Comparison of ENCODE assay signal across 8 mouse cellular contexts in the genomic region with DNA sequence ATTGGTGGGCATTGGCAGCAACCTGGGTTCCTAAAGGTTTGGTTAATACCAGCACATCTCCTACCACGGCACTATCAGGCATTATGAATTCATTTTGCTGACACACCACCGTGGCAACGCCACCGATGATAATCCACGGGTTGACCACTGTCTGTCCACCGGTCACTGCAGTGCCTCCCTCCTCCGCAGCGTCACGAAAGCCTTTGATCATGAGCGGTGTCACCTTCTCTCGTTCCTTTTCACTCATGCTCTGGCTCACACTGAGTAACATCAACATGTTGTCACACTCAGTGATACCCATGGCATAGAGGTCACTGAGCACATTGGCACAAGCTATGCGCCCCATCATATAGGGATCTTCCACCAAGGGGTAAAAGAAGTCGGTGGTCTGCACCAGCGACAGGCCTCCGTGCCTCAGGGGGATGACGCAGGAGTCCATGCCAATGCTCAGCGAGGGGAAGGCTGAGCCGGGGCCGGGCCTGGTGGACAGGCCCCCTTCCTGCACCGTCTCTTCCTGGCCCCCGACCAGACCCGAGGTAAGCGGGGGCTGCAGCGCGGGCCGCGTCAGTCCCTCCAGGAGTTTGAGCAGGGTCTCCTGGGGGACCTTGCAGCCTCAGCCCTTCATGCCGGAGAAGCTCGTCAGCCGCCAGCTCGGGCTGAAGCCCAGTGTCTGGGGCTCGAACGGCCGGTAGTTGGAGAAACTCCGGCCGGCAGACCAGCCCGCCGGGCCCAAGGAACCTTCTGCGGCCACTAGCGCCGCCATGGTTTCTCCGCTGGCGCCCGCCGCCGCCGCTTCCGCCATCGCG. TPM values are rescaled to one million over a fixed set of nuclear protein-coding genes. Genes with fewer than 3 reads are reported as not detected.
A peak's percentile ranks its signal among the peaks of the same experiment; 100 is the strongest.
DNase-seq lines count a peak whose midpoint lies in the region; ATAC-seq and TF ChIP-seq lines count a peak whose summit lies in the region.

No protein-coding gene starts in this region.

- peak overlapping the region; percentile 88 for H3K9ac ChIP-seq in heart, embryonic 14.5 days (ENCODE audit: low read length)
- H3K9ac ChIP-seq in limb, embryonic 15.5 days, result peak overlapping the region; percentile 96

- H3K36me3 ChIP-seq in kidney, adult 2 months (ENCODE audit: control insufficient read depth, insufficient read depth, low read length), result peaks cover 6% of the 10 kb centered on the region; the same call in 1 of the 2 replicates
- peaks cover 46% of the 10 kb centered on the region for H3K36me3 ChIP-seq in G1E (replicated peaks)
- peaks cover 11% of the 10 kb centered on the region for H3K36me3 ChIP-seq in heart, embryonic 14.5 days (ENCODE audit: control insufficient read depth, insufficient read depth, low read length)
- H3K36me3 ChIP-seq in limb, embryonic 15.5 days, result peaks cover 23% of the 10 kb centered on the region

- no peaks in the 10 kb centered on the region for H3K27me3 ChIP-seq in kidney, adult 2 months (replicated peaks; ENCODE audit: control insufficient read depth, insufficient read depth, low read length)
- H3K27me3 ChIP-seq in G1E (ENCODE audit: insufficient read depth, low read length), result no peaks in the 10 kb centered on the region
- H3K27me3 ChIP-seq in heart, embryonic 14.5 days (ENCODE audit: control insufficient read depth, insufficient read depth, low read length), result no peaks in the 10 kb centered on the region
- H3K27me3 ChIP-seq in limb, embryonic 15.5 days, result no peaks in the 10 kb centered on the region

- no peak for TF ChIP-seq POLR2A in kidney, adult 2 months (IDR thresholded peaks at IDR 0.05; ENCODE audit: low read depth, low read length)
- TF ChIP-seq POLR2A in cortical plate, adult 2 months (IDR thresholded peaks at IDR 0.05; ENCODE audit: extremely low read depth, insufficient read depth, low read length), result no peak

- WGBS in kidney, adult 2 months, result 6% methylated on average over 49 of the region's 50 CpGs
- WGBS in heart, embryonic 14.5 days, result 11% methylated on average over 50 of the region's 50 CpGs
- 15% methylated on average over 50 of the region's 50 CpGs for WGBS in limb, embryonic 15.5 days

- ATAC-seq in G1E (ENCODE audit: extremely low read depth, insufficient number of reproducible peaks, low FRiP score, poor library complexity, severe bottlenecking), result no peak
- ATAC-seq in heart, embryonic 14.5 days (ENCODE audit: insufficient number of reproducible peaks, insufficient read depth, low FRiP score, low read depth), result peak; percentile 66
- ATAC-seq in limb, embryonic 15.5 days (ENCODE audit: insufficient number of reproducible peaks, low FRiP score, low TSS enrichment, low read depth), result 0 out of 2 replicates have a peak, but pooled peaks have one; percentile 46

- H3K4me2 ChIP-seq in heart, embryonic 14.5 days (ENCODE audit: low read length), result peak overlapping the region; percentile 86
- peak overlapping the region; percentile 91 for H3K4me2 ChIP-seq in limb, embryonic 15.5 days

- DNase-seq in kidney, adult 2 months, result peak; percentile 32
- DNase-seq in kidney, postnatal 14 days, result no peak
- peak; percentile 53 for DNase-seq in G1E (ENCODE audit: low spot score)
- peak; percentile 48 to 72 for DNase-seq in natural killer cell, adult 2 months (ENCODE audit: low spot score in 2 of 2)
- DNase-seq in right cerebral cortex, postnatal 25 days, result no peak

- peak overlapping the region; percentile 84 for H3K4me3 ChIP-seq in kidney, adult 2 months (ENCODE audit: insufficient read depth, low read depth, low read length)
- peak overlapping the region; percentile 96 for H3K4me3 ChIP-seq in G1E (ENCODE audit: low read depth, low read length)
- peak overlapping the region; percentile 57 for H3K4me3 ChIP-seq in cortical plate, adult 2 months (ENCODE audit: insufficient read depth, low read length)
- peak overlapping the region; percentile 66 to 78 for H3K4me3 ChIP-seq in heart, embryonic 14.5 days (ENCODE audit: control insufficient read depth in 1 of 2, insufficient read depth in 1 of 2, low read depth in 1 of 2, low read length in 2 of 2)
- peak overlapping the region; percentile 96 for H3K4me3 ChIP-seq in limb, embryonic 15.5 days

- H3K9me3 ChIP-seq in G1E (replicated peaks), result peaks cover 8% of the 10 kb centered on the region
- peaks cover 4% of the 10 kb centered on the region; the same call in 1 of the 2 replicates for H3K9me3 ChIP-seq in heart, embryonic 14.5 days (ENCODE audit: control insufficient read depth, low read length)
- no peaks in the 10 kb centered on the region for H3K9me3 ChIP-seq in limb, embryonic 15.5 days

- no peak for TF ChIP-seq CTCF in kidney, adult 2 months (conservative IDR thresholded peaks at IDR 0.05; ENCODE audit: insufficient read depth, insufficient read length, low read depth, low read length)
- no peak for TF ChIP-seq CTCF in G1E (IDR thresholded peaks at IDR 0.05; ENCODE audit: low read depth, low read length)
- TF ChIP-seq CTCF in cortical plate, adult 2 months (IDR thresholded peaks at IDR 0.05; ENCODE audit: extremely low read depth, insufficient read depth, low read length), result no peak

- H3K27ac ChIP-seq in kidney, adult 2 months (ENCODE audit: insufficient read depth, low read depth, low read length), result peak overlapping the region; percentile 77
- H3K27ac ChIP-seq in cortical plate, adult 2 months (ENCODE audit: insufficient read depth, low read length), result peak overlapping the region; percentile 90
- H3K27ac ChIP-seq in heart, embryonic 14.5 days (replicated peaks in 1 of 2; ENCODE audit: control insufficient read depth in 1 of 2, insufficient read depth in 1 of 2, low read depth in 2 of 2, low read length in 2 of 2), result peak overlapping the region; percentile 78 to 81
- peak overlapping the region; percentile 90 for H3K27ac ChIP-seq in limb, embryonic 15.5 days

- peaks cover 23% of the 10 kb centered on the region for H3K4me1 ChIP-seq in kidney, adult 2 months (ENCODE audit: control insufficient read depth, insufficient read depth, low read length)
- H3K4me1 ChIP-seq in G1E (ENCODE audit: insufficient read depth, low read depth, low read length), result peaks cover 49% of the 10 kb centered on the region
- peaks cover 4% of the 10 kb centered on the region for H3K4me1 ChIP-seq in cortical plate, adult 2 months (ENCODE audit: control insufficient read depth, insufficient read depth, low read length)
- peaks cover 11 to 15% of the 10 kb centered on the region in 2 experiments for H3K4me1 ChIP-seq in heart, embryonic 14.5 days (ENCODE audit: control insufficient read depth in 2 of 2, insufficient read depth in 2 of 2, low read length in 2 of 2)
- H3K4me1 ChIP-seq in limb, embryonic 15.5 days, result peaks cover 16% of the 10 kb centered on the region

RNA-seq across cellular contexts. Expression of a gene that starts 0.5 kb away (rescaled TPM):
- 153 and 156 TPM in 2 replicates for polyA plus RNA-seq in kidney, adult 2 months (2012; rRNA removed)
- 73.6 and 75.9 TPM in 2 replicates for total RNA-seq in G1E (2014; fragmentation: Nextera tagmentation)
- total RNA-seq in G1E (2017), result 126 and 131 TPM in 2 replicates
- 39.9 and 53.7 TPM in 2 replicates for polyA plus RNA-seq in G1E (2012)
- polyA plus RNA-seq in cortical plate, adult 2 months (2012; rRNA removed), result 26.2 and 27.5 TPM in 2 replicates
- polyA plus RNA-seq in heart, embryonic 14.5 days (2014; fragmentation: Nextera tagmentation; extraction: Ambion mirVana), result 69.5 and 74.6 TPM in 2 replicates
- polyA plus RNA-seq in limb, embryonic 15.5 days (2015; fragmentation: Nextera tagmentation; extraction: Ambion mirVana), result 56.7 and 59.1 TPM in 2 replicates

RNA-seq across cellular contexts. Expression of a gene that starts 12.8 kb away (rescaled TPM):
- polyA plus RNA-seq in kidney, adult 2 months (2012; rRNA removed), result 68.9 and 70.5 TPM in 2 replicates
- 67.0 and 68.7 TPM in 2 replicates for total RNA-seq in G1E (2014; fragmentation: Nextera tagmentation)
- 56.4 and 74.6 TPM in 2 replicates for total RNA-seq in G1E (2017)
- 121 and 138 TPM in 2 replicates for polyA plus RNA-seq in G1E (2012)
- polyA plus RNA-seq in cortical plate, adult 2 months (2012; rRNA removed), result 33.0 and 37.4 TPM in 2 replicates
- 168 and 172 TPM in 2 replicates for polyA plus RNA-seq in heart, embryonic 14.5 days (2014; fragmentation: Nextera tagmentation; extraction: Ambion mirVana)
- 127 and 138 TPM in 2 replicates for polyA plus RNA-seq in limb, embryonic 15.5 days (2015; fragmentation: Nextera tagmentation; extraction: Ambion mirVana)

RNA-seq across cellular contexts. Expression of a gene that starts 22.7 kb away (rescaled TPM):
- 2.9 and 7.2 TPM in 2 replicates for polyA plus RNA-seq in kidney, adult 2 months (2012; rRNA removed)
- total RNA-seq in G1E (2014; fragmentation: Nextera tagmentation), result 3.7 and 5.1 TPM in 2 replicates
- total RNA-seq in G1E (2017), result 3.1 and 4.1 TPM in 2 replicates
- polyA plus RNA-seq in G1E (2012), result 1.7 and 2.2 TPM in 2 replicates
- polyA plus RNA-seq in cortical plate, adult 2 months (2012; rRNA removed), result 1.1 and 1.3 TPM in 2 replicates
- 1.2 and 1.5 TPM in 2 replicates for polyA plus RNA-seq in heart, embryonic 14.5 days (2014; fragmentation: Nextera tagmentation; extraction: Ambion mirVana)
- 1.2 and 1.3 TPM in 2 replicates for polyA plus RNA-seq in limb, embryonic 15.5 days (2015; fragmentation: Nextera tagmentation; extraction: Ambion mirVana)

RNA-seq across cellular contexts. Expression of a gene that starts 29.2 kb away (rescaled TPM):
- 48.4 and 85.5 TPM in 2 replicates for polyA plus RNA-seq in kidney, adult 2 months (2012; rRNA removed)
- total RNA-seq in G1E (2014; fragmentation: Nextera tagmentation) (3.1 and 5.8 TPM in 2 replicates), G1E (2017) (11.9 and 16.5 TPM in 2 replicates)
- polyA plus RNA-seq in G1E (2012), result 42.6 and 60.5 TPM in 2 replicates
- 109 and 110 TPM in 2 replicates for polyA plus RNA-seq in cortical plate, adult 2 months (2012; rRNA removed)
- polyA plus RNA-seq in heart, embryonic 14.5 days (2014; fragmentation: Nextera tagmentation; extraction: Ambion mirVana), result 26.8 and 31.4 TPM in 2 replicates
- polyA plus RNA-seq in limb, embryonic 15.5 days (2015; fragmentation: Nextera tagmentation; extraction: Ambion mirVana), result 69.7 and 71.7 TPM in 2 replicates

RNA-seq across cellular contexts. Expression of a gene that starts 40.4 kb away (rescaled TPM):
- polyA plus RNA-seq in kidney, adult 2 months (2012; rRNA removed), result 24.1 and 38.4 TPM in 2 replicates
- 128 and 141 TPM in 2 replicates for total RNA-seq in G1E (2014; fragmentation: Nextera tagmentation)
- total RNA-seq in G1E (2017), result 51.1 and 54.9 TPM in 2 replicates
- 263 and 305 TPM in 2 replicates for polyA plus RNA-seq in G1E (2012)
- 9.2 and 10.4 TPM in 2 replicates for polyA plus RNA-seq in cortical plate, adult 2 months (2012; rRNA removed)
- 22.2 and 25.3 TPM in 2 replicates for polyA plus RNA-seq in heart, embryonic 14.5 days (2014; fragmentation: Nextera tagmentation; extraction: Ambion mirVana)
- polyA plus RNA-seq in limb, embryonic 15.5 days (2015; fragmentation: Nextera tagmentation; extraction: Ambion mirVana), result 19.6 and 22.7 TPM in 2 replicates

Comparison
In these comparisons a context has a peak if more than half of its experiments do, and no peak if none do; other contexts are left out.
1. DNase-seq: peak in kidney, adult 2 months (single experiment), G1E (single experiment) and natural killer cell, adult 2 months (2 of 2); none in kidney, postnatal 14 days (single experiment) and right cerebral cortex, postnatal 25 days (single experiment).
2. Peak in every context shown above with its lines, with median percentiles within 50 percentile points of each other: H3K27ac ChIP-seq and H3K4me3 ChIP-seq.